Comparison of ENCODE assay signal across 11 mouse cellular contexts in genomic region chr6:148436441-148437001, GRCm38 (mm10). TPM values are rescaled to one million over a fixed set of nuclear protein-coding genes. Genes with fewer than 3 reads are reported as not detected.
DNase-seq lines count a peak whose midpoint lies in the region; ATAC-seq and TF ChIP-seq lines count a peak whose summit lies in the region.
"Had no signal": no experiment of that assay in that cellular context is flagged by ENCODE, and none has a peak within 500 bp of the region (broad histone marks: within the 10 kb centered on the region; RNA-seq: fewer than 3 reads in every experiment).

No protein-coding gene starts in this region.

- no peaks in the 10 kb centered on the region for H3K9me3 ChIP-seq in intestine, postnatal 0 days (ENCODE audit: control insufficient read depth)
- H3K9me3 ChIP-seq: hindbrain, embryonic 12.5 days had no signal

- no peak overlapping the region for H3K4me3 ChIP-seq in intestine, postnatal 0 days (ENCODE audit: low read depth, low read length)
- peak overlapping the region; percentile 54 for H3K4me3 ChIP-seq in small intestine, adult 2 months (ENCODE audit: low read depth, low read length)
- H3K4me3 ChIP-seq: hindbrain, embryonic 12.5 days had no signal

- no peak for TF ChIP-seq POLR2A in small intestine, adult 2 months (IDR thresholded peaks at IDR 0.05; ENCODE audit: low read depth, low read length)

- peak; percentile 22; the same call in 1 of the 2 replicates for ATAC-seq in intestine, postnatal 0 days

- TF ChIP-seq CTCF in intestine, postnatal 0 days (IDR thresholded peaks at IDR 0.05; ENCODE audit: low read depth) = no peak
- no peak for TF ChIP-seq CTCF in small intestine, adult 2 months (IDR thresholded peaks at IDR 0.05; ENCODE audit: extremely low read depth, insufficient read length, insufficient replicate concordance, low read depth, low read length)

- H3K36me3 ChIP-seq in intestine, postnatal 0 days (ENCODE audit: control insufficient read depth, insufficient read depth) = no peaks in the 10 kb centered on the region
- no peaks in the 10 kb centered on the region for H3K36me3 ChIP-seq in small intestine, adult 2 months (ENCODE audit: control insufficient read depth, insufficient read depth, low read length)
- H3K36me3 ChIP-seq: hindbrain, embryonic 12.5 days had no signal

- peak; percentile 18 for DNase-seq in adrenal gland, postnatal 14 days
- DNase-seq in adrenal gland, postnatal 25 days = no peak
- DNase-seq in spleen, adult 12 weeks (ENCODE audit: low spot score) = peak; percentile 5
- no peak for DNase-seq in spleen, postnatal 10 days (ENCODE audit: low spot score in 2 of 2)
- no peak for DNase-seq in embryo, embryonic 11 days
- no peak for DNase-seq in layer of hippocampus, adult 9-11 months
- DNase-seq: cerebellum, adult 18-20 months; retina, postnatal 1 day had no signal

- H3K4me2 ChIP-seq in intestine, postnatal 0 days (replicated peaks; ENCODE audit: low read depth) = no peak overlapping the region
- H3K4me2 ChIP-seq: hindbrain, embryonic 12.5 days had no signal

- no peak overlapping the region for H3K27ac ChIP-seq in intestine, postnatal 0 days (ENCODE audit: low read depth, low read length)
- no peak overlapping the region for H3K27ac ChIP-seq in small intestine, adult 2 months (ENCODE audit: insufficient read depth, low read depth, low read length)
- H3K27ac ChIP-seq: hindbrain, embryonic 12.5 days had no signal

- 0 out of 2 replicates have a peak, but pooled peaks cover 5% of the 10 kb centered on the region for H3K27me3 ChIP-seq in intestine, postnatal 0 days (replicated peaks; ENCODE audit: control insufficient read depth, insufficient read depth, low read length)
- no peaks in the 10 kb centered on the region; the same call in 1 of the 2 replicates for H3K27me3 ChIP-seq in small intestine, adult 2 months (ENCODE audit: control insufficient read depth, insufficient read depth, low read length)

- H3K4me1 ChIP-seq in intestine, postnatal 0 days (replicated peaks; ENCODE audit: control insufficient read depth, insufficient read depth, low read length) = no peaks in the 10 kb centered on the region
- peaks cover 6% of the 10 kb centered on the region; the same call in 1 of the 2 replicates for H3K4me1 ChIP-seq in small intestine, adult 2 months (ENCODE audit: control insufficient read depth, insufficient read depth, insufficient read length, low read length)
- H3K4me1 ChIP-seq: hindbrain, embryonic 12.5 days had no signal

- WGBS in intestine, postnatal 0 days = 63% methylated on average over 7 of the region's 7 CpGs
- WGBS in small intestine, adult 2 months = 35% methylated on average over 7 of the region's 7 CpGs

- H3K9ac ChIP-seq in intestine, postnatal 0 days (ENCODE audit: low read depth, low read length) = no peak overlapping the region
- H3K9ac ChIP-seq: hindbrain, embryonic 12.5 days had no signal

RNA-seq across cellular contexts. Expression of gene Tmtc1, which starts 7.7 kb away (rescaled TPM):
- total RNA-seq in adrenal gland, postnatal 14 days (2021) = 10.7 and 13.2 TPM in 2 replicates
- total RNA-seq in adrenal gland, postnatal 25 days (2021) = 11.6 and 13.1 TPM in 2 replicates
- polyA plus RNA-seq in intestine, postnatal 0 days (2015; fragmentation: Nextera tagmentation; extraction: Ambion mirVana) = 0.81 and 0.88 TPM in 2 replicates
- 1.8 and 6.4 TPM in 2 replicates for polyA plus RNA-seq in small intestine, adult 2 months (2012; rRNA removed)

Comparison
In these comparisons a context has a peak if more than half of its experiments do, and no peak if none do; other contexts are left out.
1. DNase-seq: peak in adrenal gland, postnatal 14 days (single experiment) and spleen, adult 12 weeks (single experiment); none in adrenal gland, postnatal 25 days (single experiment), spleen, postnatal 10 days (0 of 2), embryo, embryonic 11 days (single experiment) and layer of hippocampus, adult 9-11 months (single experiment).